Mouse (Mus musculus): ENCODE results near the gene Otc.

Otc gene

DNA sequence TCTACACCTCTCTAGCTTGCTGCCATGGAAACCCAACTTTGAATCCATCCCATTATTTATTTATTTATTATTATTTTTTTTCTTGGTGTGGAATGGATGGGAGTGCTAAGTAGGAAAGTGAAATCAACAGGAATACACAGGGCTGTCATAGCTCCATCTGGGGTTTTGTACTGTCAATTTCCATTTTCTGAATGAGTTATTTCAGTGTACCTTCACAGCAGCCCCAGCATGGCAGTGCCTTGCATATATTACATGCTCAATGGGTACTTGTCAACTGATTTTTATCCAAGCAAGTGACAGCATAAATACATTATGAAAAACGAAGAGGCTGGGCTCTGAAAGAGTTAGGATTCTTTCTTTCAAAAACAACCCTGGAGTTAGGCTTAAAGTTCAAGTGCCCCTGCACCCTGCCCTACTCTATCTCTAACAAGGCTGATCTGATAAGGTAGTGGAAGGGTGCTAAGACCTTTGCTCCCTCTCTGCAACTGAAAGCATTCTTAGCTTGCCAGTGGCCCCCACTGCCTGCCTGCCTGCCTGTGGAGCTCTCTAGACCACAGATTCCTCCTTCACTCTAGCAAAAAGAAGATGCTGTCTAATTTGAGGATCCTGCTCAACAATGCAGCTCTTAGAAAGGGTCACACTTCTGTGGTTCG, at the start of gene Otc:
Gene Otc (plus strand): TSS at position 454 of the 653 bp plus-strand sequence.
- no peak for DNase-seq (ENCODE audit: low spot score in 2 of 2)

DNA sequence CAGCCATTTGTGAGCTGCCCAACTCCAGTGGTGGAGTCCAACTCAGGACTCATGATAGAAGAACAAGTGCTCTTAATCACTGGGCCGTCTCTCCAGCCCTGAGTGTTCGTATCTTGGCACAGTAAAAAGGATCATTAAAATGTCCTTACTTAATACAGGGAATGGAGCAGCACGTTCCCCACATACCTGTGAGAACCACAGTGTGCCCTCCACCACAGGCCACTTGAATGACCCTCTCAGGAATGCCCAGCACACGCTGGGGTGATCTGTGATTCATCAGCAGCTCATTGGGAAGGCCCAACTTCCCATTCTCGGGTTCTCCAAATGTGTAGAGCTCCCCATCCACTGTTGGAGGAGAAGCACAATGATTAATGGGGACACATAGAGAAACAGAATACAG, 46.2 kb upstream of the Otc start:
- no peak for DNase-seq (ENCODE audit: low spot score in 2 of 2)

DNA sequence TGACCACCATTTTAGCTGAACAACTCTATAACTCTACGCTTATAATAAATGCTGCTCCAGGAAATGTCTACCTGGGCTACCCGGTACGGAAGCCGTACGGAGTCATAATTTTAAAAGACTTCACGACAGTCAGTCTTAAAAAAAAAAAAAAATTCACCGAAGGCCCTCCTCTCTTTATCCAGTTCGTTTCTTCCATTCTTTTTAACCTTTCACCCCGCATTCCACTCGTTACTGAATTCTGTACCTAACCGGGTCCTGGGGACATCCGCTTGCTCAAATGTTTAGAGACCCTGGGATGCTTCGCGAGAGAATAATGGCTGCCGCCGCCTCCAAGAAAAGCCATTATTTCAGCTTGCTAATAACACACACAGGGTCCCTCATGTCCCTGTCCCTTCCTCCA, 36.1 kb upstream of the Otc start:
- peak; percentile 36 to 58 for DNase-seq (ENCODE audit: low spot score in 2 of 2)

DNA sequence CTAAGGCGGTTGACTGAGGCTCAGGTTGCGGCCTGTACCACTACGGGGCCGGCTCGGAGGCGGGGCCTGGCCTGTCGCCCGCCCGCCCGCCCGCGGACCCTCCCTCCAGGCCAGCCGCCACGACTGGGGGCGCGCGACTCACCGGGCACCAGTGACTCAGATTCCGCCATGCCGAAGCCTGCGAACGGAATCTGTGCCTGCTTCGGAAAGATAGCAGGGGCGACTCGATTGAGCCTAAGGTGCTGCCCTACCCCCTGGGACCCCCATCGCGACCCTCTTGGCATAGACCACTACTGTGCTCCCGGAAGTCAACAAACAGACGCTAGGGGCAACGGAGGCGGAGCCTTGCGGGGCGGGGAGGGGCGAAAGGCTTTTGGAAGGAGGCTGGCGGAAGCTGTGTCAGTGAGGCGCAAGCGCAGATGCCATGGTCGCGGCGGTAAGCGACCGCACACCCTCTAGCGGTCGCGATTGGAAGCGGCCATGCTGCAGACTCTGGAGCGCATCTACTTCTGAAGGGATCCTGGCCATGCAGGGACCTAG, 35.6 kb upstream of the Otc start, which contains the start of gene Rpgr:
Gene Rpgr (minus strand): TSS at position 511 of the 540 bp plus-strand sequence.
- peak; percentile 84 to 86 for DNase-seq (ENCODE audit: low spot score in 2 of 2)

DNA sequence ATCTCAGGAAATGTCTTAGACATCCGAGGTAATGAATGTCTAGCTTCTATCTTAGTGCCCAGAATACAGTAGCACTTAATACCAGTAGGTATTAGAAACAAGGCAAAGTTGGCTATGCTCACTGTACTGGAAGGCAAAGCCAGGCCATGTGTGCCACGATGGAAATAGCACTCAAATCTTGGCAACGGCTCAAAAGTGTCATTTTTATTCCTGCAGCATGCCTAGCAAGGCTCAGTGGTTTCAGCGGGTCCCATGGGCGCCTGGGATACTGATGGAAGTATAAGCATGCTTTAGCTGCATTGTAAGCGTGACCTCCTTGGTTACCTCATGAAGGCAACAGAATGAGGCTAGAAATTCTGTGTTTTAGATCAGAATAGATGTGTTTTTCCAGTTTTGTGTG, 32.8 kb upstream of the Otc start:
- DNase-seq (ENCODE audit: low spot score in 2 of 2) = no peak

DNA sequence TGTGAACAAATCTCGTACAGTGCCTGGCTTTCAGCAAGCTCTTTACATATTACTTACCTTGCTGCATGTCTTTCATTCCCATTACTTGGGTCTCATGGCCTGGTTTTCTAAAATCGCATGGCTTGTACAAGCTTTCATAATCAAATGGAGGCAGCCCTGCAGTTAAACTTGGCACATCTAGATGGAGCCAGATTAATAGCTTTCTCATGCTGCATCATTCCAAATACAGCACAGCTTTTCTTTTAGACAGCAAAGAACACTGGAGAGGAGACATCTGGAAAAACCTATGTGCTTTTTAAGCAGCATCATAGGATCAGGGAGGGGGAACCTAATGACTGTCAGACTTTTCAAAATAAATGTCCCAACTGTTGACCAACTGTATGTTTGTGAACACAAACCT, 19.1 kb upstream of the Otc start:
- DNase-seq (ENCODE audit: low spot score in 2 of 2) = peak in 1 of 2 experiments; percentile 37

DNA sequence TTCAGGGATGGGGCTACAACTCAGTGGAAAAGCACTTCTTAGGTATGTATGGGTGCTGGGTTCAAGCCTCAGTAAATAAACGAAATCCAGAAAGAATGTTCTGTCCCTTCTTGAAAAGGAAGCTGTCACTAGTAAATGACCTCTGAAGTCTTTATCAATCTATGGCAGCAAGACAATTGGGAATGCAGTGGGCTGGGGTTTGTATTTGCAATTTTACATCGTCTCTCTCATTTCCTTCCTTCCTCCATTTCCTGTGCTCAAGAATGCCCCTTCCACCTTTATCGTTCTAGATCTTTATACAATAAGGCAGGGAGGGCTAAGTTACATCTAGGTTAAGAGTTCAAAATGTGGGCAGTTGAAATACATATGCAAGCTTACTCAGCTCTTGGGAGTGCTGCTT, 17.5 kb upstream of the Otc start:
- DNase-seq (ENCODE audit: low spot score in 2 of 2) = no peak

DNA sequence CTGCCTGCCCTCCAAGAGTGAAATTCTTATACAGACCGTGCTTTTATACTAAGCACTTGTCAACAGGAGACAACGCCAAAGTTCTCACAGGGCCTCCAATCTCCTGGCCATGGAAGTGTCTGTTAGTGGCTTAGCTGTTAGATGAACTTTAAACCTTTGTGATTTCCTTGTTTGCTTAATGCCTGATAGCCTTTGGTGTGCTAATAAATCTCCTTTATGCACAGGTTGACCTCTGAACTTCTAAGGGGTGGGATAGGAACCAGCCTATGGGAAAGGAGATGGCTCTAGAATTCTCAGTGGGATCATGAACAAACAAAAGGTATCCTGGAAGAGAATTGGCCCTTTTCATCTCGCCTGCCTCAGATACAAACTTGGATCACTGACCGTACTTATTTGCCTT, 12.6 kb upstream of the Otc start:
- DNase-seq (ENCODE audit: low spot score in 2 of 2) = no peak

DNA sequence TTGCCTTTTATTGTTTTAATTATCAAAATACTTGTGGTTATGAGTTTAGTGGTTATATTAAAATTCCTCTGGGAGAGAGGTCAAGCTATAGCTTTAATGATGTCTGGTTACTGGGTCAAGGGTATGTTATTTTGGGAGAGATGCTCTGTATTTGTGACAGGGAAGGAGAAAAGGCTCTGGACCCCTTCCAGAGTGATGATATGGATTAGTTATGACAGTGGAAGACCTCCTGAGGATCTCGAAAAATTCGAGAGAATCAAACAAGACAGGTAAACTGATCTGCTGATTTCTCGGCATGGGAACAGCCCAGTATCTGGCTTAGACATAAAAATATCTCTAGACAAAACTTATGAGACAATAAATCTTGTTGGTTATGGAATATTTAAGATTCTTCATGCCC, 8.2 kb upstream of the Otc start:
- DNase-seq (ENCODE audit: low spot score in 2 of 2) = no peak

DNA sequence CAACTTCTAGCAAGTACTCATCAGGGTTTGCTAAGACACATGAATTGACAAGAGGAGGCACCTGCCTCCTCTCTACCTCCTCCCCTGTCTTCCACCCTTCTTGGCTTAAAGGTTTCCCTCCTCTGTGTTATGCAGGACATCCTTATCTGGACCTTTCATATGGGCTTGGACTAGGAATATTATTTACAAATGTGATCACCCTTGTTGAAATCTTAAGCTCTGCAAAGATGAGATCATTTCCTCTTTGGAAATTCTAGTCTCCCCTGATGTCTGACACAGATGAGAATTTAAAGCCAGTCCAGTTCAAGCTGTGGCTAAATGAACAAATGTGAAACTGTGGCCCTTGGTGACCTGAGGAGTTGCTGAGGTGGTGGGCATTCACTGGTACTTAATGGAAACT, 748 bp upstream of the Otc start:
- DNase-seq (ENCODE audit: low spot score in 2 of 2) = no peak

DNA sequence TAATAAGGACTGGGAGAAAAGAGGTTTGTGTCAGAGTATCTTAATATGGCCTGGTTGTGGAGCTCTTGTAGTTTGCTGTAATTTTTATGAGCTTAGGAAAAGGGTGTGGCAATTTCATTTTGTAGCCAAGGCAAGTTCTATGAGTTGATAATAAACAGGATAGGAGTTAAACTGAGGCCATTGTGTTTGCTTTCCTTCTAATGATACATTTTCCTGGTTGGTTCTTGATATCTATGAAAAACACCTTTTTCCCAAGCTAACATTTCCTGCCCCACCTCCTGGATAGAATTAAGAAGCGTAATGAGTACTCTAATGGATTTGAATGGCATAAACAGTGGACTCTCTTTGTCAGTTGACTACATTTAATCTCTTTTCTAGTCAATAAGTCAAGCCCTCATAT, 5.7 kb downstream of the Otc start:
- DNase-seq (ENCODE audit: low spot score in 2 of 2) = no peak

DNA sequence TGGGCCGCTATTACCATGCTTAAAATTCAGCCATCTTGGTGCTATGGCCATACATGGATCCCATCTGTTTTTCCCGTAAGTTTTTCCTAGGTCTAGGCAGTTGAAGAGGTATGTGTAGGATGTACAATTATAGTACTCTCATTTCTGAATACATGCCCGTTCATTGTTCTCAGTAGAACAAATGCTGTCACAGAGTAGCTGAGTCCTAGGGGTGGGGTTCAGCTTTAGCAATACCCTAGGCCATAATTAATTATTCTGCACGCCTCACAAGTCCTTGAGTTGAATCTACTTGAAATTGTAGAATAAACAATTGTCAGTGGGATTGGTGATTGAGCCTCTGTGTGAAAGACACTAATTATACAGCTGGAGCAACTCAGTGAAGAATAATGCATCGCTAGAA, 6.2 kb downstream of the Otc start:
- no peak for DNase-seq (ENCODE audit: low spot score in 2 of 2)

DNA sequence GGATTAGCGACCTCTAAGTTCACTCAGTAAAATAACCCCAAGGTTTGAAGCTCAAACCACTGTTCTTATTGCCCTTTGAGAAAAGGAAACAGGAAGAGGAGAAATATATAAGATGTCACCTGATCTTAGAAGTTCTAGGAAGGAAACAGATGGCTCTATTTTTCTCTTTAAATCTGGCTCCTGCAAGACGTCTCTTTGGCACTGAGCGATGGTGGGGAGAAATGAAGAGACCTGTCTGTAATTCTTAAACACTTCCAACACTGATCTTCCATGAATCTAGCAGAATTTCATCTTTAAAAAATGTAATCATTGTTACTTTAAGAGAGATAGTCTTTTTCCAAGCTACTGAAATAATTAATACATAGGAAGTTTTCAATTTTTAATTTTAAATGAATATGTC, 16.2 kb downstream of the Otc start:
- no peak for DNase-seq (ENCODE audit: low spot score in 2 of 2)

DNA sequence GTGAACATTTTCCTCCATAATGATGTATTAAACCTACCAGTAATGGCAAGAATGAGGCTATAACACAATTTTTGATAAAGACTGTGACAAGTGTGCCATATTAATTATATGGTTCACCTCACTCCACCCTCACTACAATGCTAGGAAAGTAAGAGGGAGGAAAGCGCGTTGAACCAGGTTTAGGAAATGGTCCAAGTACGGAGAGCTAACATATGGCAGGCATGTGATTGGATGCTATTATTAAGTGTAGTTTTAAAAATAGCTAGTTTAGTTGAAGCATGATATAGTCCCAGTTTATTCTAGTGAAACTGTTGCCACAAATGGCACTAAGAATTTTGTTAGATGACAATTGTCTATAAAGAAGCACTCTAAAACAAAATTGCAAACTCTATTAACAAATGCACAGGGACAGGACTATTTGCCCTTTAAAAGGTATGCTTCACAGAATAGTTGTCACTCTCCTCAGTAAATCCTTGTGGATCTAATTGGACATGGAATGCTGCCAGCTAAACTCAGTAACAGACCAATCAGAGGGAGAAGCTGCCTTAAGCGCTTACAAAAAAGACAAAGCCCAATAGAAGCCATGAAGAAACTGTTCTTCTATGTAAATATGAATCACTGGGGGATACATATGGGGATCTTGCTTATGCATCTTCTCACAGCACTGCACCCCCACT, 16.8 kb downstream of the Otc start:
- DNase-seq (ENCODE audit: low spot score in 2 of 2) = peak in 1 of 2 experiments; percentile 24

DNA sequence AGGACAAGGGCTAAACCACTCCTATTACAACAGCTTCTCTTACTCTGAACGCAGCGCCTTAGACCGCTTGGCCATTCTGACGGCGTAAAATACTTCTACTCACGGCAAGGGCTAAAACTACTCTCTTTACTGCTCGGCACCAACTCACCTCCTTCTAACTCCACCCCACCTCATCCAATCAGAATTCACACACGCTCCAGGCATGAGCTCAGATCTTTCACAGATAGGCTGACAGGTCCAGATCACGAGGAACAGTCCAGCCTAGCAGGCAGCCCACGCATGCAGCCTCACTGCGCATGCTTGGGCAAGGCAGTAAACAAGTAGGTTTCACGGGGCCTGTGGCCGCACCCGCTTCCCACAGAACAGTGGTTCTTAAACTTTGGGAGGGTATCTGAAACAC, 45.2 kb downstream of the Otc start:
- DNase-seq (ENCODE audit: low spot score in 2 of 2) = no peak

DNA sequence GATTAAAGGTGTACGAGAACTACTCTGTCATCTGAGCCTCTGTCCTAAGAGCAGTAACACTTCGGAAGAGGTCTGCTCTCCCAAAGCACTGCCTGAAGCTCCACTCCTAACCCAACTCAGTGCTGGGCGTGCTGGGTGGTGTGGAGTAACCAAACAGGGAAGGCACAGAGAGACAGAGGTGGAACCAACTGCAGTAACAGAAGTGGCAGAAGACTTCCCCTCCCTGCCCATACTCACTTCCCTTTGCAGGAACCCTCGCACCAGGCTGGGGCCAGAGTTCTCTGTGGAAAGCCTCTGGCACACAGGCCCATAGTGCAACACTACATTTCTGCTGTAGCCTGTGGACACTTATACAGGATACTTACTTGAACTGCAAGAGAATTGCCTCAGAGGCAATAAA, 66.1 kb downstream of the Otc start:
- no peak for DNase-seq (ENCODE audit: low spot score in 2 of 2)

DNA sequence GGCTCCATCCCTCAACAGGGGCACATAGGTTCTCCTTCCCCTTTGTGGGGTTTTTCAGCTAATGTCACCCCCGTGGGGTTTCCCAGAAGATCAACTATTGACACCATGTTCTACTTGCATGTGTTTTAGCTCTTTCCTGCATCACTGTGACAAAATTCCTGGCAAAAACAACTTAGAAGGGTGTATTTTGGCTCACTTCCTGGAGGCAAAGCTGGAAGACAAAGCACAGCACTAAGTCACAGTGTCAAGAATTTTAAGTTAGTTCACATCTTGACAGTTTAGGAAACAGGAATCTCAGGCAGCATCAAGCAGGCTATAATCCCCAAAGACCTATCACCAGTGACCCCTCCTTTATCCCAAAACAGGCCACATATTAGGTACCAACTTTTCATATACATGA, 78.1 kb downstream of the Otc start:
- no peak for DNase-seq (ENCODE audit: low spot score in 2 of 2)

DNA sequence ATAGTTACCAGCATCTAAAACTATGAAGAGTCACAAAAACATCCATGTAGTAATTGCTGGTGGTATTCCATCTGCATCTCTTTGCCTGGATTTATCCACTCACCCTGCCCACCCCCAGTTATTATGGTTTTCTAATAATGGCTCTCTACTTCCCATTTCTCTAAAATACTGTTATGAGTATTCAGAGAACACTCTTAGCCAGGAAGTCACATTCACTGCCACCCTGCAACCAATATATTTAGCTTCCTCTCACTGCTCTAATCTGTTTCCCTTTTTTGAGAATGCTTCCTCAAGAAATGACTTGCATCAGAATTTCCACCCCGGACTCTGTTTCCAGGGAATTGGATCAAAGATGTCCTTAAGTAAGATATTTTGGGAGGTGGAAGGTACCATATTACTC, 79.6 kb downstream of the Otc start:
- no peak for DNase-seq (ENCODE audit: low spot score in 2 of 2)

DNA sequence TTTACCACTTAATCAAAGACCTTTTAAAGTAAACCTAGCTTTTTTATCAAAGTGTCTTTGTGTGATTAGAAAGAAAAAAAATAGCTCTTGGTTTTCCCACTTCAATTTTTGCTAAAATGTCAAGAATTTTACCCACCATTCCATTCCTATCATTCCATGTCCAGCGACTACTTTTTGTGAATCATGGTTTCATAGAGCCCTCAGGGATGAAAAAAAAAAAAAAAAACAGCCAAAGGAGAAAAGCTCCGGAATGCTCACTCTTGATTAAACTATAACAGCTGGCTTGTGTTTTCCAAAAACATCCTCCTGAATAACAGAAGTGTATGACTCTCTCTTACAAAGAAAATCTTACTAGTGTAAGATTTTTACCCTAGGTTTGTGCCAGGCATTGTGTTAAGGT, 84.7 kb downstream of the Otc start:
- no peak for DNase-seq (ENCODE audit: low spot score in 2 of 2)

DNA sequence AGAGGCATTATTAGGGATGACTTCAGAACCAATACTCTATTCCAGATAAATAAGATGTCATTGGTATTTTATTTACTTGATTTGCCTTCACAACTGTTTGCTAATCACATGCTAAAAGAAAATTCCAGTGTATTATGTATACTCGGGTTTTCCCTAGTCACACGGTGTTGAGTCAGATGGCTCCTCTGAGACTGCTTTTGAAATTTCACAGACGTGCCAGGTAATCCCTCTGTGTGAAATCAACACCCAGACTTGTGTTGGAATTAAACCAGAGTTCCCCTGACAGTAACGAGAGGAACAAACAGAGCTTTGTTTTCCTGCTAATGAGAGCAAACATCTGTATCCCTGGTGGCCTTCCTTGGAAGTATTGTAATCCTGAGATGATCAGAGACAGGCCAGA, 103.8 kb downstream of the Otc start:
- no peak for DNase-seq (ENCODE audit: low spot score in 2 of 2)

Measured in frontal cortex, postnatal 36 days (tissue).